12 mouse cellular contexts compared by ENCODE assay signal in genomic region chr9:52368911-52369310, GRCm38 (mm10).
DNase-seq lines count a peak whose midpoint lies in the region; ATAC-seq and TF ChIP-seq lines count a peak whose summit lies in the region.
"Had no signal": no experiment of that assay in that cellular context is flagged by ENCODE, and none has a peak within 500 bp of the region (broad histone marks: within the 10 kb centered on the region; RNA-seq: fewer than 3 reads in every experiment).

No protein-coding gene starts in this region.

- TF ChIP-seq CTCF in cerebellum, adult 2 months (IDR thresholded peaks at IDR 0.05; ENCODE audit: borderline replicate concordance, insufficient read depth, low read depth, low read length) = no peak

- ATAC-seq in cerebellum, adult (ENCODE audit: insufficient number of reproducible peaks, low FRiP score, low TSS enrichment) = no peak
- ATAC-seq in CD4-positive, CD25-positive, alpha-beta regulatory T cell, adult 4 months = no peak
- ATAC-seq: intestine, embryonic 15.5 days had no signal

- no peak overlapping the region for H3K4me3 ChIP-seq in cerebellum, adult 2 months (replicated peaks; ENCODE audit: insufficient read depth, low read depth, low read length)
- H3K4me3 ChIP-seq: embryonic facial prominence, embryonic 15.5 days; intestine, embryonic 15.5 days had no signal

- intact Hi-C loops in gastrocnemius, postnatal 36 days (cut with DNase I) = no loop called here

- TF ChIP-seq POLR2A in cerebellum, adult 2 months (IDR thresholded peaks at IDR 0.05; ENCODE audit: borderline replicate concordance, insufficient read depth, low read length) = no peak

- no peak overlapping the region for H3K27ac ChIP-seq in cerebellum, adult 2 months (ENCODE audit: insufficient read depth, low read length)
- H3K27ac ChIP-seq: embryonic facial prominence, embryonic 15.5 days; intestine, embryonic 15.5 days had no signal

- no peaks in the 10 kb centered on the region for H3K4me1 ChIP-seq in cerebellum, adult 2 months (ENCODE audit: control insufficient read depth, insufficient read depth, low read length)
- H3K4me1 ChIP-seq: embryonic facial prominence, embryonic 15.5 days; intestine, embryonic 15.5 days had no signal

- WGBS in cerebellum, adult 2 months = 14% methylated on average over 9 of the region's 9 CpGs

- DNase-seq in cerebellum, adult 2 months = peak; percentile 9 to 10
- DNase-seq in right cerebral cortex, postnatal 4 days = peak; percentile 5
- no peak for DNase-seq in right cerebral cortex, postnatal 14 days
- peak; percentile 11 to 21 for DNase-seq in layer of hippocampus, postnatal 14 days (ENCODE audit: low spot score in 2 of 2)
- no peak for DNase-seq in adrenal gland, postnatal 36 days
- no peak for DNase-seq in gastrocnemius, postnatal 36 days
- DNase-seq: lung, postnatal 36 days; right cerebral cortex, adult 18-20 months had no signal

- H3K27me3 ChIP-seq in cerebellum, adult 2 months (ENCODE audit: control insufficient read depth, insufficient read depth, low read length) = no peaks in the 10 kb centered on the region
- H3K27me3 ChIP-seq: embryonic facial prominence, embryonic 15.5 days; intestine, embryonic 15.5 days had no signal

Comparison
In these comparisons a context has a peak if more than half of its experiments do, and no peak if none do; other contexts are left out.
1. DNase-seq: peak in cerebellum, adult 2 months (2 of 2), right cerebral cortex, postnatal 4 days (single experiment) and layer of hippocampus, postnatal 14 days (2 of 2); none in right cerebral cortex, postnatal 14 days (single experiment), adrenal gland, postnatal 36 days (0 of 2) and gastrocnemius, postnatal 36 days (0 of 2).